Mouse (Mus musculus) liver, postnatal 0 days (tissue): Measurements from ENCODE around the gene Tmem98. TPM values are rescaled to one million over a fixed set of nuclear protein-coding genes. Genes with fewer than 3 reads are reported as not detected.

ENCODE experiments used
- ATAC-seq: fragments of 200-750 bp; cut with Nextera tagmentation; 2 replicates; pipeline ENCODE4 v1.8.0; 2017; ENCODE audit warnings: mild to moderate bottlenecking, moderate library complexity
- DNase-seq: peaks from one replicate; pipeline ENCODE4 v3.0.0-alpha.2; 2016
- H3K27ac ChIP-seq: fragments of 300-500 bp; sonication (generic); 2 replicates; pipeline ENCODE4 v1.5.1; 2014; ENCODE audit warnings: antibody characterized with exemption, moderate library complexity, mild to moderate bottlenecking, low read depth
- H3K27me3 ChIP-seq: fragments of 300-500 bp; sonication (generic); 2 replicates; pipeline ENCODE4 v1.6.1; 2014; ENCODE audit warnings: low read length, control low read depth, mixed read lengths; ENCODE audit not compliant: insufficient read depth
- H3K36me3 ChIP-seq: fragments of 300-500 bp; sonication (generic); replicated peaks from 2 replicates; pipeline ENCODE4 v1.6.1; 2014; ENCODE audit warnings: mild to moderate bottlenecking, control low read depth, low read length, moderate library complexity, mixed read lengths; ENCODE audit not compliant: insufficient read depth
- H3K4me1 ChIP-seq: fragments of 300-500 bp; sonication (generic); 2 replicates; pipeline ENCODE4 v1.6.1; 2014; ENCODE audit warnings: antibody characterized with exemption, mild to moderate bottlenecking, control low read depth; ENCODE audit not compliant: insufficient read depth
- H3K4me2 ChIP-seq: fragments of 300-500 bp; sonication (generic); 2 replicates; pipeline ENCODE4 v1.6.1; 2014; ENCODE audit warnings: low read depth, mild to moderate bottlenecking, low read length, moderate library complexity, mixed read lengths
- H3K4me3 ChIP-seq: fragments of 300-500 bp; sonication (generic); 2 replicates; pipeline ENCODE4 v1.5.1; 2014; ENCODE audit warnings: low read depth, low read length
- H3K9ac ChIP-seq: fragments of 300-500 bp; sonication (generic); replicated peaks from 2 replicates; pipeline ENCODE4 v1.6.1; 2014; ENCODE audit warnings: mild to moderate bottlenecking, moderate library complexity
- H3K9me3 ChIP-seq: fragments of 300-500 bp; sonication (generic); 2 replicates; pipeline ENCODE4 v1.6.1; 2016; ENCODE audit warnings: mild to moderate bottlenecking, control low read depth, low read length, mixed read lengths
- CTCF ChIP-seq: sonication (generic); IDR thresholded peaks from 2 replicates; pipeline ENCODE4 v1.5.1; 2016; ENCODE audit warnings: antibody characterized with exemption, low read depth
- EP300 ChIP-seq: IDR thresholded peaks from 2 replicates; pipeline ENCODE4 v1.6.1; 2016; ENCODE audit warnings: antibody characterized with exemption, low read depth, mild to moderate bottlenecking
- WGBS: fragments of 180-500 bp; shearing (Covaris S2); extraction: QIAGEN DNeasy Blood & Tissue Kit; methylation state at CpG from one replicate; pipeline ENCODE4 v1.1.7; 2014; ENCODE audit not compliant: insufficient replicate concordance; 5-methylcytosine and 5-hydroxymethylcytosine counted together
- polyA plus RNA-seq: library from polyadenylated mRNA; unstranded; fragments of >200 nt; fragmentation: Nextera tagmentation; extraction: Ambion mirVana; gene quantifications from 2 replicates; pipeline ENCODE4 v1.2.1, GENCODE M21; 2015

Tmem98 gene
- polyA plus RNA-seq = 19.7 and 21.5 TPM in 2 replicates

GRCm38 (mm10) chr11:80809993-80810821 lies at the start of gene Tmem98:
Gene Tmem98, plus strand, starts transcription at chr11:80810175.
- Histone ChIP-seq H3K4me2 (peak within 1 kb of the TSS; percentile 89), H3K9ac (peak within 1 kb of the TSS; percentile 63), H3K36me3 (no peaks in the 10 kb centered on the region), H3K4me3 (peak within 1 kb of the TSS; percentile 59), H3K27ac (peak within 1 kb of the TSS; percentile 61), H3K9me3 (no peaks in the 10 kb centered on the region), H3K4me1 (peaks cover 14% of the 10 kb centered on the region; the same call in 1 of the 2 replicates), H3K27me3 (0 out of 2 replicates have a peak, but pooled peaks cover 17% of the 10 kb centered on the region)
- 7% methylated on average over 42 of the region's 54 CpGs for WGBS
- no peak for TF ChIP-seq EP300
- no peak for TF ChIP-seq CTCF
- DNase-seq (peak; percentile 63), ATAC-seq (peak; percentile 89)

DNA sequence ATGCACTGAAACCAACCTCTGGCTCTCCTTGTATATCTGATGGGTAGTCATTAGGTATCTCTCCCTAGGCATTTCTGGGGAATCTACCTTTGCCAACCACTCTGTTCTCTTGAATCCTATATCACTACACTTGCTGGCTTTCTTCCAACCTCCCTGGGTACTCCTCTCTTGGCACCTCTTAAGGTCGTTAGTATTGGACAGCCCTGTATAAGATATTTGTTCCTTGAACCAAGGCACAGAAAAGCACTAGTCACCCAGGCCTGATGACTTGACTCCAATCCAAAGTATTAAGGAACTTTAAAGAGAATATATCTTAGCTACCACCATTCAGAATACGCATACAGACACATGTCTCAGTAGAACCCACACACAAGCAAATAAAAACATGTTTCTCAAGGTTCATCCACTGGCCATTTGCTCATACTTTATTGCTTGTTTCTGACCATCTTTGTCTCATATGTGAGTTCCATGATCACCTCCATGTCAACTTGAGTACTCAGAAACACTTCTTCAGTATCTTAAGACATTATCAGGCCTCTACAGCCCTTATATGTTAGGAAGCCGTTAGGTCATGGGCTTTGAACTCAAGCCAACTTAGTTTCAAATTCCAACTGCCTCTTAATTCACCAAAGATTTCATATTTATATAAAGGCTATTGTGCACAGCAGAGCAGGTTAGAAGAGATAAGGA lies 48.5 kb upstream of the Tmem98 start:
- H3K9me3 ChIP-seq = no peaks in the 10 kb centered on the region
- H3K9ac ChIP-seq = no peak overlapping the region
- H3K4me1 ChIP-seq = peaks cover 5% of the 10 kb centered on the region; the same call in 1 of the 2 replicates
- TF ChIP-seq CTCF = no peak
- peak; percentile 93 for TF ChIP-seq EP300
- 63% methylated on average over 3 of the region's 3 CpGs for WGBS
- H3K27ac ChIP-seq = no peak overlapping the region
- H3K27me3 ChIP-seq = no peaks in the 10 kb centered on the region
- H3K4me3 ChIP-seq = no peak overlapping the region
- ATAC-seq (0 out of 2 replicates have a peak, but pooled peaks have one; percentile 38), DNase-seq (no peak)
- H3K4me2 ChIP-seq = no peak overlapping the region
- no peaks in the 10 kb centered on the region for H3K36me3 ChIP-seq

DNA sequence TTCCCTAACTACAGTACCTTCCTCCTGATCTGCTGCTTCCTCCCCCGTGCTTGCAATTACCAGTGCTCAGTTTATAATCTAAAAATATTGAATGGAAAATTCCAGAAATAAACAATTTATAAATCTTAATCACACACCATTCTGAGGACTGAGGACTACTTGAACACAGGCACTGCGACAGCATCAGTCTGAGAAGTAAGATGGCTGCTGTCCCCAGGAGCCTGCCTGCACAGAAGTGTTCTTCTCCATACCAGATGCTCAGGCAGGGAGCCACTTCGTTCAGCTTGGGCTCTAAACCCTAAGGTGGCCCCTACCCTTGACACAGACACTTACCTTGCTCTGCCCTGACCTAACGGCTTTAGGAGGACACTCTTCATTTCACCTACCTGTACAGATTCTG lies 47.9 kb upstream of the Tmem98 start:
- 67% methylated on average over 4 of the region's 4 CpGs for WGBS
- no peak overlapping the region for H3K4me3 ChIP-seq
- TF ChIP-seq CTCF (no peak), EP300 (no peak)

DNA sequence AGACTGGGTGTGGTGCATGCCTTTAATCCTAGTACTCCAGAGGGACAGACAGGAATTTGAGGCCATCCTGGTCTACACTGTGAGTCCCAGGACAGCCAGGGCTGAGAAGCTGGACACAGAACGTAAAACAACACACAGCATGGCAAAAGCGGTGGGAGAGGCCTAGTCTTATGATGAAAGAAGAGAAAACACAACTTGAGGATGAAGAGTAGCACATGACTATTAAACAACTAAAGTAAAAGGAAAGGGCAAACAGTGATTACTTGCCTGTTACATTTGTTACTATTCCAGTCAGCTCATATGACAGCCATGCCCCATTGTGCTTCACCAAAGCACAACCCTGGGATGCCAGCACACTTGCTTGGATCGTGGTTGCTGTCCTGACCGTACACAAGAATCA lies 43.9 kb upstream of the Tmem98 start:
- Histone ChIP-seq H3K27me3 (no peaks in the 10 kb centered on the region), H3K9ac (no peak overlapping the region), H3K4me1 (peaks cover 5% of the 10 kb centered on the region; the same call in 1 of the 2 replicates), H3K9me3 (no peaks in the 10 kb centered on the region), H3K4me2 (no peak overlapping the region), H3K36me3 (no peaks in the 10 kb centered on the region), H3K27ac (0 out of 2 replicates have a peak overlapping the region, but pooled peaks have one; percentile 30), H3K4me3 (no peak overlapping the region)
- no peak for ATAC-seq
- TF ChIP-seq CTCF (no peak), EP300 (no peak)
- WGBS = 86% methylated on average over 4 of the region's 4 CpGs
- DNase-seq = no peak

More for the DNA sequence above, 47.9 kb upstream of the Tmem98 start:
- Histone ChIP-seq H3K9me3 (no peaks in the 10 kb centered on the region), H3K4me1 (peaks cover 5% of the 10 kb centered on the region; the same call in 1 of the 2 replicates), H3K36me3 (no peaks in the 10 kb centered on the region), H3K4me2 (no peak overlapping the region), H3K27me3 (no peaks in the 10 kb centered on the region), H3K27ac (no peak overlapping the region), H3K9ac (no peak overlapping the region)
- DNase-seq (no peak), ATAC-seq (no peak)

DNA sequence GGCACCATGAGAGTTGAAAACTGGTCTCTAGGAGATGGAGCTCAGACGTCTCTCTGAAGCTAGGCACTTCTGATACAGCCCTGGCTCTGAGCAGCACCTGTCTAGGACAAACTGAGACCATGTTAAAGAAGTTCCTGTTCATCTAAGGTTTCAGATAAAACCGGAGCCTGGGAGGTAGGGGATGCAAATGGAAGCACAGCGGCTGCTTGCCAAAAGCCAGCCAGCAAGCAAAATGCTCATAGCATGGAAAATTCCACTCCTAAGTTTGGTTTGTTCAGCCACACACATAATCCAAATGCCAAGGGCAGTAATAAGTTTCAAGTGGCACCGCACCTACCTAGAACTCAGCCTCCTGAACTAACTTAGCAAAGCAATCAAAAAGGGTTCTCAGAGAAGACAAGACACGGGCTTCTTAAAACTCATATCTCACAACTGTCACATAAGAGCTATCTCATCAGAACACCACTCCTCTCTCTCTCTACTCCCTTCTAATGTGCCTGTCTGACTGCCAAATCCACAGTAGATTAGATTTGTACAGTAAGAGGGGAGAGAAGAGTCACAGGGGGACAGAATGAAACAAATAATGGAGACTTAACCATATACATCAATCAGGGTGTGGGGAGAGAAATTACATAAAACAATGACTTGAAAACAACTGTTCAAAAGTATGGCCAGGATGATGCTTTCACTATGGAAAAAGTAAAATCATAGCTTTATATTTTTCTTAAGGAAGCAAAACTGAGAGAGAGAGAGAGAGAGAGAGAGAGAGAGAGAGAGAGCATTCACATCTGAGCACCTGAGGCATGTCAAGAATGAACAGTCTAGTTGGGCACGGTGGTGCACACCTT lies 43.3 kb upstream of the Tmem98 start:
- Histone ChIP-seq H3K9me3 (no peaks in the 10 kb centered on the region), H3K4me3 (no peak overlapping the region), H3K27me3 (no peaks in the 10 kb centered on the region), H3K4me1 (no peaks in the 10 kb centered on the region; the same call in 1 of the 2 replicates), H3K4me2 (no peak overlapping the region), H3K36me3 (no peaks in the 10 kb centered on the region), H3K27ac (0 out of 2 replicates have a peak overlapping the region, but pooled peaks have one; percentile 30), H3K9ac (no peak overlapping the region; the same call in 1 of the 2 replicates)
- DNase-seq (no peak), ATAC-seq (peak; percentile 45; the same call in 1 of the 2 replicates)
- WGBS = 60% methylated on average over 6 of the region's 6 CpGs
- TF ChIP-seq EP300 (peak; percentile 82), CTCF (no peak)
